Mouse (Mus musculus): Measurements from ENCODE around the gene Slc30a1. TPM values are rescaled to one million over a fixed set of nuclear protein-coding genes. Genes with fewer than 3 reads are reported as not detected.

Slc30a1 gene
- polyA plus RNA-seq, 1 experiment from 2014 or later: 1.7 TPM

DNA sequence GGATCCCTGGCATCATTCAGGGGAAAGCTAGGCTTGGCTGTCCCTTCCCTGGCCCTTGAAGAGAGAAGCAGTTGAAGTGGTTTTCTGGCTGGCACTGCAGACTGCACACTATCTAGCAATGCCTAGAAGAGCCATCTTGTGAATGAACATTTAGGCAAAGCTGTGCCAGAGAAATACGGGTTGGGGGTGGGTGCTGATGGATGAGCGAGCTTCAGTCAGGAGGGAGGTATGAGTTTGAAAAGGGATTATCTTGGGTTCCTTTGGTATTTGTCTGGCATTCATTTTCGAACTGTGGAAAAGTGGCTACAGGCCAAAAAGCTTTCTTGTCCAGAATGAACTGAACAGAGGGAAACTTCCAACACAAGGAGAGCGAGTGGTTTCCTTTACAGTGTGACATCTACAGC is 28.0 kb upstream of the Slc30a1 start:
- Histone ChIP-seq H3K4me1 (peaks cover 31% of the 10 kb centered on the region), H3K4me3 (no peak overlapping the region), H3K9ac (no peak overlapping the region), H3K36me3 (no peaks in the 10 kb centered on the region), H3K9me3 (no peaks in the 10 kb centered on the region), H3K27me3 (no peaks in the 10 kb centered on the region), H3K27ac (0 out of 2 replicates have a peak overlapping the region, but pooled peaks have one; percentile 13), H3K4me2 (no peak overlapping the region)
- no peak for ATAC-seq (ENCODE audit: insufficient number of reproducible peaks, insufficient read depth, low FRiP score, low TSS enrichment, low read depth)
- 38% methylated on average over 4 of the region's 4 CpGs for WGBS

DNA sequence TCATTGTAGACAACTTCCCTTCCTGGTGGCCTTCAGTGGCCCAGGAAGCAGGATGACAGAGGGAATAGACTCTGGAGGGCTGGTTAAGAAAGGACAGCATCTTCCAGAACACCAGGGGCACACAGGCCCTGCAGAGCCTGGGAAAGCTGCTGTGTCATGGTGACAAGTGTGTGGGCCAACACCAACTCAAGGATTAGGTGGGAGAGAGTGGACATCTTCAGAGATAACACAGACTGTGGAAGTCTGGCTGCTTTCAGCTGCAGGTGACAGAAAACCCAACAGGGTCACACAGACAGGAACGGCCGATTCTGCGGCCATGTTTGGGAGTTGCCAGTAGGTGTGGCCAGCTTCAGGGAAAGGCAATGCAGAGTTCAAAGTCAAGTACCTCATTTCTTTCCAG is 26.3 kb upstream of the Slc30a1 start:
- ATAC-seq (ENCODE audit: insufficient number of reproducible peaks, insufficient read depth, low FRiP score, low TSS enrichment, low read depth): no peak
- H3K27ac ChIP-seq: no peak overlapping the region
- H3K4me1 ChIP-seq: peaks cover 31% of the 10 kb centered on the region
- H3K4me2 ChIP-seq: no peak overlapping the region
- H3K36me3 ChIP-seq: no peaks in the 10 kb centered on the region
- no peak overlapping the region for H3K4me3 ChIP-seq
- no peak overlapping the region for H3K9ac ChIP-seq
- no peaks in the 10 kb centered on the region for H3K27me3 ChIP-seq
- whole genome bisulfite sequencing: 96% methylated on average over 3 of the region's 3 CpGs
- no peaks in the 10 kb centered on the region for H3K9me3 ChIP-seq

GRCm38 (mm10) chr1:191880921-191881609 is 25.5 kb upstream of the Slc30a1 start:
- Histone ChIP-seq H3K4me3 (no peak overlapping the region), H3K4me1 (peaks cover 31% of the 10 kb centered on the region), H3K4me2 (no peak overlapping the region), H3K9me3 (no peaks in the 10 kb centered on the region), H3K9ac (no peak overlapping the region), H3K27ac (no peak overlapping the region), H3K27me3 (no peaks in the 10 kb centered on the region), H3K36me3 (no peaks in the 10 kb centered on the region)
- 50% methylated on average over 8 of the region's 8 CpGs for WGBS
- ATAC-seq (ENCODE audit: insufficient number of reproducible peaks, insufficient read depth, low FRiP score, low TSS enrichment, low read depth): no peak

- 53% methylated on average over 2 of the region's 2 CpGs for WGBS
- ATAC-seq (ENCODE audit: insufficient number of reproducible peaks, insufficient read depth, low FRiP score, low TSS enrichment, low read depth): no peak
- Histone ChIP-seq H3K27ac (no peak overlapping the region), H3K9me3 (no peaks in the 10 kb centered on the region), H3K36me3 (no peaks in the 10 kb centered on the region), H3K4me3 (no peak overlapping the region), H3K27me3 (no peaks in the 10 kb centered on the region), H3K4me2 (no peak overlapping the region), H3K9ac (no peak overlapping the region), H3K4me1 (peaks cover 31% of the 10 kb centered on the region)
Measured at GRCm38 (mm10) chr1:191881663-191882062, 24.9 kb upstream of the Slc30a1 start.

DNA sequence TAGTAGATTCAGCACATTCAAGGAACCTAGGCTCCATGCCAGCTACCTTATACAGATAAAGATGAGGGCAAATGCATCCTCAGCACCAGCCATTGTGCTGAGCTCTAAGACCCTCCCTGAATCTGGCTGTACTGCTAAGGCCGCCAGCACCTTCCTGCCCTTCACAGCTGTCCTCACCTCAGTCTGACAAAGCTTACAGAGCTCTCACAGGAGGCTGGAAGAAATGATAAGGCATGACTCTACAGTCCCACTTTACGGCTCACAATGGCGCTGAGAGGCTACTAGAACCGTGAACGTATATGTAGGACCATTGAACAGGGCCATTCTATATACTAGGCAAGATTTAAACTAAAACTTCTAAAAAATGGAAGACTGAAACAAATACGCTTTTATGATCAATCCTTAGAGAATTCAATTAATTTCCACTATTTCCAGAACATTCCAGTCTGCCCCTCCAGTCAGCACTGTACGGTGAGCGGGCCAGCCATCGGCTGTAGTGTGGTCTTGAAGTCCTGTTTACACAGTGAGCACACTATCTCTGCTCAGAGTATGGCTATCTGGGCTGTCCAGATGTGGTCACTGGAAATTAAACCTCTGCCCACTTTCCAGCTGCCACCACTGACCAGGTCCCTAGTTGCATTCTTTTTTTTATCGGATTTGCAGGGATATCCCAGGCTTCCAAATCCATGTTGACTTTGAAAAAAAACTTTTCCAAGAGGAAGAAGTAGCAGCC is 23.9 kb upstream of the Slc30a1 start:
- peaks cover 29% of the 10 kb centered on the region for H3K4me1 ChIP-seq
- no peak for ATAC-seq (ENCODE audit: insufficient number of reproducible peaks, insufficient read depth, low FRiP score, low TSS enrichment, low read depth)
- no peak overlapping the region for H3K27ac ChIP-seq
- WGBS: 96% methylated on average over 10 of the region's 10 CpGs
- no peak overlapping the region for H3K4me3 ChIP-seq
- no peak overlapping the region for H3K4me2 ChIP-seq
- H3K9me3 ChIP-seq: no peaks in the 10 kb centered on the region
- no peaks in the 10 kb centered on the region for H3K27me3 ChIP-seq
- H3K9ac ChIP-seq: no peak overlapping the region
- no peaks in the 10 kb centered on the region for H3K36me3 ChIP-seq

DNA sequence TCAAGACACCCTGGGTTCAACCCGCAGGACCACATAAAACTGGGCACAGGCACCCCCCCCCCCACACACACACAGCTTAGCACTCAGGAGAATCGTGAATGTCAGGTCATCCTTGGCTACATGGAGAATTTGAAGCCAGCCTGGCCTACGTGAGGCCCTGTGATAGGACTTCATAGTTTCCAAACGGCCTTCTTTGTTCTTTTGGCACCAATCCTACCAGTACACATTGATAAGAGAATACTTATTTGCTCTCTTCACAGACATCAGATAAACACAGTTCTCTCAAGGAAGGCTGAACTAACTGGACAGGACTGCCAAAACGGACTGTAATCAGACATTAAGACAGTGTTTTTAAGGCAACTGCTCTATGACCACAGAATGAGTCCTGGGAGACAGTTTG is 22.9 kb upstream of the Slc30a1 start:
- 68% methylated on average over 5 of the region's 5 CpGs for WGBS

DNA sequence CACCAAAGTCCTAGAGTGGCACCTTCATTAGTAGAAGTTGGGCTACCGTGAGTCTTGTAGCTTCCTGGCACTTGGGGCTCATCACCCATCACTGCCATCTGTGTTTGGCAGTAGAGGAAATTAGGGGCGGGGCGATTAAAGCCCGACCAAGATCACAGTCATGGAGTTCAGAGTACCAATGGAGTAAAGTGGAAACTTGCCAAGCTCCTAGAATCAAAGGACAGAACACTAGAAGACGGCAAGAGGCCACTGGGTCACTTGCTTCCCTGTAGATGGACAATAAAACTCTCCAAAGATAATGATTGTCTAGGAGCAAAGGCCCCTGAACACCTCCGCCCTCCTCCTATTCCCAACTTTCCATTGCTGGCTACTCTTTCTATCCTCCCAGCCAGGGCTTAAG is 14.7 kb upstream of the Slc30a1 start:
- Histone ChIP-seq H3K9me3 (no peaks in the 10 kb centered on the region), H3K27me3 (no peaks in the 10 kb centered on the region), H3K4me2 (no peak overlapping the region), H3K36me3 (no peaks in the 10 kb centered on the region), H3K4me3 (no peak overlapping the region), H3K27ac (no peak overlapping the region), H3K9ac (no peak overlapping the region), H3K4me1 (peaks cover 9% of the 10 kb centered on the region; the same call in 1 of the 2 replicates)
- no peak for ATAC-seq (ENCODE audit: insufficient number of reproducible peaks, insufficient read depth, low FRiP score, low TSS enrichment, low read depth)
- WGBS: 81% methylated on average over 6 of the region's 6 CpGs

More for the DNA sequence above, 22.9 kb upstream of the Slc30a1 start:
- H3K36me3 ChIP-seq: no peaks in the 10 kb centered on the region
- no peaks in the 10 kb centered on the region for H3K27me3 ChIP-seq
- no peak overlapping the region for H3K4me3 ChIP-seq
- H3K27ac ChIP-seq: no peak overlapping the region
- no peaks in the 10 kb centered on the region for H3K9me3 ChIP-seq
- ATAC-seq (ENCODE audit: insufficient number of reproducible peaks, insufficient read depth, low FRiP score, low TSS enrichment, low read depth): no peak
- no peak overlapping the region for H3K9ac ChIP-seq
- peaks cover 19% of the 10 kb centered on the region for H3K4me1 ChIP-seq
- no peak overlapping the region for H3K4me2 ChIP-seq

GRCm38 (mm10) chr1:191894386-191894785 is 12.2 kb upstream of the Slc30a1 start:
- Histone ChIP-seq H3K9ac (no peak overlapping the region), H3K27me3 (no peaks in the 10 kb centered on the region), H3K9me3 (no peaks in the 10 kb centered on the region), H3K27ac (no peak overlapping the region), H3K4me2 (no peak overlapping the region), H3K4me3 (no peak overlapping the region), H3K4me1 (peaks cover 9% of the 10 kb centered on the region; the same call in 1 of the 2 replicates), H3K36me3 (no peaks in the 10 kb centered on the region)
- WGBS: 70% methylated on average over 17 of the region's 17 CpGs
- ATAC-seq (ENCODE audit: insufficient number of reproducible peaks, insufficient read depth, low FRiP score, low TSS enrichment, low read depth): no peak

GRCm38 (mm10) chr1:191894857-191895256 is 11.7 kb upstream of the Slc30a1 start:
- Histone ChIP-seq H3K4me1 (peaks cover 9% of the 10 kb centered on the region; the same call in 1 of the 2 replicates), H3K9me3 (no peaks in the 10 kb centered on the region), H3K27ac (no peak overlapping the region), H3K9ac (no peak overlapping the region), H3K4me2 (no peak overlapping the region), H3K36me3 (no peaks in the 10 kb centered on the region), H3K4me3 (no peak overlapping the region), H3K27me3 (no peaks in the 10 kb centered on the region)
- no peak for ATAC-seq (ENCODE audit: insufficient number of reproducible peaks, insufficient read depth, low FRiP score, low TSS enrichment, low read depth)
- 90% methylated on average over 9 of the region's 9 CpGs for WGBS

- H3K4me3 ChIP-seq: no peak overlapping the region
- no peak for ATAC-seq (ENCODE audit: insufficient number of reproducible peaks, insufficient read depth, low FRiP score, low TSS enrichment, low read depth)
- no peak overlapping the region for H3K27ac ChIP-seq
- 68% methylated on average over 12 of the region's 12 CpGs for WGBS
- H3K4me2 ChIP-seq: no peak overlapping the region
- no peak overlapping the region for H3K9ac ChIP-seq
- no peaks in the 10 kb centered on the region for H3K36me3 ChIP-seq
- no peaks in the 10 kb centered on the region for H3K9me3 ChIP-seq
- H3K4me1 ChIP-seq: peaks cover 9% of the 10 kb centered on the region; the same call in 1 of the 2 replicates
- no peaks in the 10 kb centered on the region for H3K27me3 ChIP-seq
Measured at GRCm38 (mm10) chr1:191896806-191897552, 9.6 kb upstream of the Slc30a1 start.

DNA sequence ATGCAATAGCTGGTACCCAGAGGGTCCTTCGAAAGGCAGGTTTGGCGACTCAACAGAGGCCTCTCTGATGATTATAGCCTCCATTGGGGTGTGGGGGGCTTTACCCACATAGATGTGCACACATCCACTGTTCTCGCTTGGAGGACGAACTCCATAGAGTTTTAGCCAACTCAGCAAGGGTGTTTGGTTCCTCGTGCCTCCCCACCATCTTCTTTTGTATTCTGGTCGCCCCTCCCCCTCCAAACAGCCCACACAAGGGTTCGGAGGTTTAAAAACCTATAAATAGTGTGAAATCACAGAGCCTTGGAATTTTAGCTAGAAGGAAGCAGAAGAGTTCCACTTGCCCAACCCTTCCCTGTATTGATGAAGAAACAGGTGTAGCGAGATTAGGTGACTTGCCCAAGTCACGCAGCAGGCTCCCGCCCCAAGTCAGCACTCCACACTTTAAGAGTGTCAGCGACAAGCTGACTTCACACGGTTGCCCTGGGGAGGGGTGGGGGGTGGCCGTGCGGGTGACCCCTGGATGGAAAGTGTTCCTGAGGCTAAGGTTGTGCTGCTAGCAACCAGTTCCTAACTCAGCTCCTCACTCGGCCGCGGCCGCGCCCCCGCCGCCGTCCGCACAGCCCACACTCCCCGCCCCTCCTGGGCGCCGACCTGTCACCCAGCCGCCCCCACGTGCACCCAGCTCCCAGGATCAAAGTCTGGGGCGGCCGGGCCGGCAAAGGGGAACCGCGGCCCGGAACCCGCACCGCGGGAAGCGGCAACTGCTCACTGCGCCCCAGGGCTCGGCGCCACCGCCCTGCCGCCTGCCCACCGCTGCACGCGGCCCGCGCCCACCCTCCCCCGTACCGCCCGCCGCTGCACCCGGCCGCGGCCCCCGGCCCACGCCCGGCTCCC is 682 bp upstream of the Slc30a1 start:
- 4% methylated on average over 52 of the region's 58 CpGs for WGBS
- no peaks in the 10 kb centered on the region for H3K9me3 ChIP-seq
- peak overlapping the region; percentile 80 for H3K9ac ChIP-seq
- H3K4me2 ChIP-seq: peak overlapping the region; percentile 94
- H3K27me3 ChIP-seq: 0 out of 2 replicates have a peak, but pooled peaks cover 3% of the 10 kb centered on the region
- ATAC-seq (ENCODE audit: insufficient number of reproducible peaks, insufficient read depth, low FRiP score, low TSS enrichment, low read depth): peak; percentile 74
- peaks cover 17% of the 10 kb centered on the region for H3K36me3 ChIP-seq
- peak overlapping the region; percentile 96 for H3K4me3 ChIP-seq
- H3K27ac ChIP-seq: 0 out of 2 replicates have a peak overlapping the region, but pooled peaks have one; percentile 51
- peaks cover 38% of the 10 kb centered on the region for H3K4me1 ChIP-seq

All from embryonic facial prominence, embryonic 13.5 days (tissue).